Mouse (Mus musculus) kidney, adult 2 months (tissue): Measurements from ENCODE around the gene Mctp1.

Experiments
- CTCF ChIP-seq: fragments of 200-500 bp; conservative IDR thresholded peaks from 2 replicates; pipeline ENCODE4 v1.5.1; 2011; ENCODE audit warnings: low read depth, mild to moderate bottlenecking, control low read depth, low read length, moderate library complexity, mixed read lengths; ENCODE audit not compliant: insufficient read depth, insufficient read length
- POLR2A ChIP-seq: fragments of 200-500 bp; IDR thresholded peaks from one replicate; pipeline ENCODE4 v1.6.1; 2011; ENCODE audit warnings: low read depth, low read length, control low read depth

DNA sequence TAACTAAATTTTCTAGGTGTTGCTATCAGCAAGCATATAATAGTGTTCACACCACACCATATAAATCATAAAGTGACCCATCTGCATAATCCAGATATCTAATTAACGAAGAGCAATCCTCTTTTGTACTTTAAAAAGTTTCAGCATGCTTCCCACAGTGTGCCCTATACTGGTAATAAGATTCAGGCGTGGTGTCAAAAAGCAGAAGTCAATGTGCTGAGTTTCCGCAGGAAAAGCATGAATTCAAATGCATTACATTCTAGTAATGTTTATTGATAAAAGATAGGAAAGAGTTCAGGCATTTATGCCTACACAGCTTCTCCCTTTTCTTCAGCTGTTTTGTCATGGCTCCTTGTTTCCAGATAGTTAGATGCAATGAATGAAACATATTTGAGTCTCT, 544.8 kb downstream of the Mctp1 start:
- TF ChIP-seq CTCF (no peak), POLR2A (no peak)
